Mouse (Mus musculus) kidney, postnatal 25 days (tissue): ENCODE measurements around the gene Tfip11.

Experiments used
- DNase-seq, 2 experiments: peaks; one replicate each; pipeline ENCODE4 v3.0.0; 2021; ENCODE audit warnings: mixed read lengths in 2 of 2

Gene Tfip11

GRCm38 (mm10) chr5:112367338-112367737 is 41.2 kb downstream of the Tfip11 start:
- no peak for DNase-seq

DNA sequence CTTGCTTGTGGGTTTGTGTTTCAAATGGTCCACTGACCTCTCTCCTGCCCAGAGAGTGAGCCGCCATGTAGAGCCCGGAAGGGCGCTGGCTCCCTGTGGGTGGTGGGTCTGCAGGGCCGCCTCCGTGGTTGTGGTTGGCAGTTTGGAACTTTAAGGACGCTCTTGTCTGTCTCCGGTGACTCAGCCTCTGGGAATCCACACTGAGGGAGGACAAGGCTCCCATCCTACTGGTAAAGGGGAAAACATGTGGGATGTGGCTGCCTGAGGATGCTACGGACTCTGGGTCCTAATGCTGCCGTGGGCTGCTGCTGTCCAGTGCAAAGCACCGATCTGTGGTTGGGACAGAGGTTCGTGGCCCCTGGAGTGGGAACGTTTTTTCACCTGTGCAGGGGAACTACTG is 41.8 kb downstream of the Tfip11 start:
- DNase-seq: no peak

DNA sequence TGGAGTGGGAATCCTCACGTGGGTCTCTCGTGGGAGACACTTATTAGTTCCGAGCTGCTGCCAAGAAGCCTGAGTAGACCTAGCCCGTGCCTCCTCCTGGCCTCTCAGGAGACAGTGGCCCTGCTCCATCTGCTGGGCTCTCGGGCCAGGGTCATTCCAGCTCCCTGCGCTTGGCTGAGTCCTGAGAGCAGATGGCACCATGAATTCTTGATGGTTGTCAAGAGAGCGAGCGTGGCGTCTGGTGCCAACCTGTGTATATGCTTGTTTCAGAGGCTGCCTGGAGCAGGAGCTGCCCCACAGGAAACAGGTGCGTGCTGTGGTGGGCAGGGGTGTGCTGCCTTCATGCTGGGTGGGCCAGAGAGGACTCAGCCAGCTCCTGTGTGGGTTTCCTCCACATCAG is 42.5 kb downstream of the Tfip11 start:
- no peak for DNase-seq

DNA sequence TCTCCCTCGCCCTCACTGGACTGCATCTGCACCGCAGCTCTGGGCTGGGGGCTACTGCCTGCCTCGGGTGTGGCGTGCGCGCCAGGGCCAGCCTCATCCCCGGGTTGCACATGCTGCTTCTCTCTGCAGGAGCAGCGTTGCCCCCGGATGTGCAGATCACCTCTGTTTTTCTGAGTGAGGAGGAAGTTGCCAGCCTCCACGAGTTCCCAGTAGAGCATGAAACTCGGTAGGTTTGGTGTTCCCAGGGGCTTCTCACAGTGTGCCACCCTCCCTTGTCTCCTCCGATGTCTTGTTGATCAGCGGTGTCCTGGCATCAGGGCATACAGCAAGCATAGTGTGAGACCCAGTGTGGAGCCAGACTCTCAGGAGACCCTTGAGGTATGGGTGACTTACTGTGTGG is 43.2 kb downstream of the Tfip11 start:
- DNase-seq: no peak

DNA sequence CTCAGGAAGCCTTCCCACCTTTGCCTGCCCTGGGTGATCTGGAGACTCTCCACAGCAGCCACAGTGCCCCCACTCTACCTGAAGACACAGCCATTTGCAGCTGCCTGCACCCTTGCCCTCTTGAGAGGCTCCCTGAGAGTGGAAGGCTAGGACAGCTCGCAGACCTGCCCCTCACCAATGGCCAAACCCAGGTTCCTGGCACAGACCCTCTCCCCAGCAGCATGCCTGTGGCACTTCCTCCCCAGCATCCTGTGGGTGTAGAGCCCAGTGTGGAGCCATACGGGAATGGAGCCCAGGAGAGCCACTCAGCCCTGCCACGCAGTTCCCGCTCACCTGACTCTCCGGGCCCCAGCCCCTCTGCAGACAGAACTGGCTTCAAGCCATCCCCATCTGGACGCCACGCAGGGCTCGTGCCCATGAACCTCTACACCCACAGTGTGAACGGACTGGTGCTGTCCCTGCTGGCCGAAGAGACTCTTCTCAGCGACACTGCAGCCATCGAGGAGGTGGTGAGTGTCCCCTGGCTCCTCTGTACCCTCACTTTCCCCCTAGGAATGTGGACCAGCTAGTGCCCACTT is 44.2 kb downstream of the Tfip11 start:
- DNase-seq: no peak

- no peak for DNase-seq
These were observed 45.8 kb downstream of the Tfip11 start for GRCm38 (mm10) chr5:112371933-112372332.

GRCm38 (mm10) chr5:112376111-112376510 is 50.0 kb downstream of the Tfip11 start:
- no peak for DNase-seq

DNA sequence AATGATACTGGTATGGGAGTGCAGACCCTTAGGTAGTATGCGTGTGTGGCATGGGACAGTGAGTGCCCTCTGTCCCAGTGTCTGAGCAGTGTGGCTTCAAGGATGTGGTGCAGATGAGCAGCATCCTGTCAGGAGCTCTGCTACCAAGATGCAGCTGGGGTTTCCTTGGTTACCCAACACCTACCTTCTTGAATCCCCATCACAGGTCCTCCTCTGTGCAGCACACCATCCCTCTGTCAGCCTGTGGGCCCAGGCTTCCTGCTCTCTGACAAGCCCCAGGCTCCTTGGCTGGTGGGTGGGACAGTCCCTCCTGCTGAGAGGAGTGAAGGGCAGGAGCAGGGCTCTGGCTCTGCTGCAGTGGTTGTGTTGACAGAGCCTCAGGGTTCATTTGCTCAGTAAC is 51.2 kb downstream of the Tfip11 start:
- DNase-seq: no peak

DNA sequence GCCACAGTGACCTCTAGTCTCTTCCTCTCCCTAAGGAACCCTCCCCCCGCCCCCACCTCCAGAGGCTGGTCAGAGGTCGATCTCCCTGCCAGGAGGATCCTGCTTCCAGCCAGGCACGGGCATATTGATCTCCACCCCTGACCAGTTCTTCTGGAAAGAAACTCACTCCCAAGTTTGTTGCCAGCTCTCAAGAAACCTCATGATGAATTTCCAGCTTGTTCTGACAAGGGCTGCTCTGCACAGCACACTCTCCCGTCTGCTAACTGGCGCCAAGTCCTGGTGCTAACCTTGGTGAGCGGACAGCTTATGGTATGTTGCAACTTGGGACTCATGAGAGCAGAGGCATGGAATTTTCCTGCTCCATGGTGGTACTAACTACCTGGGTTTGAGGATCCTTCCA is 52.6 kb downstream of the Tfip11 start:
- DNase-seq: peak in 1 of 2 experiments; percentile 16

DNA sequence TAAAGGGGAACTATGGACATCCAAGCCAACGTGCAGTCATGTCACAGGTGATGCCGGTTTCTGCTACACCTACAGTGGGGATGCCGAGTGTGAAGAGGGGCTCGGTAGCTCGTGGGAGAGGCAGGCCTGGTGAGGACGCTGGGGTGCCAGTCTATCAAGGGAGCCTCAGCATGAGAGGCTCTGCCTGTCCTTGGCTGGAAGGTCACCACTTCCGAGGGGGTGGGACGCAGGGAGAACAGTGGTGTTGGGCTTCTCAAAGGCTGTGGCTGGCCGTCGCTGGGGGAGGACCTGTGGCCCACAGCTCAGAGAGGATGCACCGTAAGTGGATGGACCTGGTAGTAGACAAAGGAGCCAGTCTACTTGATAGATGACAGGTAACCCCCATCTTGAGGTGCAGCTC is 55.0 kb downstream of the Tfip11 start:
- DNase-seq: no peak

DNA sequence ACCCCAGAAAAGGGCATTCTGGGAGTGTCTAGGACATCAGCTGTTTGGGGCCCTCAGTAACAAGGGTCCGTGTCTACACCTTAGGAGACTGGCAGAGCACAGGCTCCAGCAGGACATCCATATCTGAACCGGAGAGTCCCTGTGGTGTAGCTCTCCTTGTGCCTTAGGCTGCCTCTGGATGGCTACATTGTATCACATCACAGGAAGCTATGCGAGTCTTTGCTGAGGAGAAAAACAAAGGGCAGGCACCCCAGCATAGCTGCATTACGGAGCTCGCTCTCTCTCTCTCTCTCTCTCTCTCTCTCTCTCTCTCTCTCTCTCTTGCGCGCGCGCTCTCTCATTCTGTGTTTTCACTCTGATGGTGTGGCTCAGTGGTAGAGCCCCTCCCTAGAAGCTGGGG is 55.9 kb downstream of the Tfip11 start:
- no peak for DNase-seq

DNA sequence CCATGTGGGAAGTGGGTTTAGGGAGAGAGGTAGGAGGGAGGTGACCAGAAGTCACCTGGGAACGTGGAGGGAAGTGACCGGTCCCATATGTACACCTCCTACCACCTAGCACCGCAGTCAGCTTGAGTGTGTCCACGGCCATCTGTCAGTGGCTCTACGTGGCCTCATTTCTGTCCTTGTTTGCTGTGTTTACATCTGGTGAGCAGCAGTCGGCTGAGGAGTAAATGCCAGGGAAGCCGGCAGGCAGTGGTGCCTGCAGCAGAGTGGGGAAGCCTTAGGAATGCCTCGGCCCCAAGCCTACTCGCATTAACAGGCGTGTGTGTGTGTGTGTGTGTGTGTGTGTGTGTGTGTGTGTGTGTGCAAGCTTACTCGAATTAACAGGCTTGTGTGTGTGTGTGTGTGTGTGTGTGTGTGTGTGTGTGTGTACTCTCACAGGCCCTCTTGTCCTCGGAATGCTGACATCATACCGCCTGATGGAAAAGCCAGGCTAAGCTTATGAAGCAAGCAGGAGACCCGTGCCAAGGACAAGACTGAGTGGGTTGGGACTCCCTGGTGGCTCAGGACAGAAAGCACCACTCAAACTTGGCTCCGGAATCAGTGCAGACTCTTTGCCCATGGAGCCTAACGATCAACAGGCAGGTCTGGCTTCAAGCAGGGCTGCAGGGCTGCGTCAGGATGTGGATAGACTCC is 56.6 kb downstream of the Tfip11 start:
- DNase-seq: peak in 1 of 2 experiments; percentile 33

DNA sequence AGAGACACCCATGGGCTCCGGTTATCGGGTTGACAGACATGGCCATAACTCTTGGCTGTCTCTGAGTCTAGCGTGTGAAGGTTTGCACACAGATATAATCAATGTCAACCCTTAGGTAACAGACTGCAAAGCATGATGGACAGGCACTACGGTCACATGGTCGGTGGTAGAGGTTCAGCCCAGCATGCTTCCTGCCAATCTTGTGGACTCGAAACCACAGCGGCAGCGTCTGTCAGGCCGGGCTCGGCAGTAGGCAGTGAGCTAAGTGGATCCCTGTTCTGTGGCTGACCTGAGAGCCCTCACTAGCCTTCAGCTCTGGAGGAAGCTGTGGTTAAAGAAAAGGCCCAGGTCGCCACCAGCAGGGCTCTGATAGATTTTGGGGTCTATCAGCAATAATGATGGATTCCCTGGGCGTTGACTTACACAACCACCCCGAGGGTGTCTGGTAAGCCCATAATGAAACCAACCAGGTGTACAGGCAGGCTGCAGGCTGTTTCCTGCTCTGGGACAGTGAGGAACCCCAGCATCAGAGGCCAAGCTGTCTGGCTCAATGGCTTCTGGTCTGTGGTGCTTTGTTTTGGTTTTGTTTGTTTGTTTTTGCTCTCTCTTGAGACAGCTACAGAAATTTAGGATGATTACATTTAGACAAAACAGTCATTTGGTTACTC is 58.8 kb downstream of the Tfip11 start:
- DNase-seq: no peak

DNA sequence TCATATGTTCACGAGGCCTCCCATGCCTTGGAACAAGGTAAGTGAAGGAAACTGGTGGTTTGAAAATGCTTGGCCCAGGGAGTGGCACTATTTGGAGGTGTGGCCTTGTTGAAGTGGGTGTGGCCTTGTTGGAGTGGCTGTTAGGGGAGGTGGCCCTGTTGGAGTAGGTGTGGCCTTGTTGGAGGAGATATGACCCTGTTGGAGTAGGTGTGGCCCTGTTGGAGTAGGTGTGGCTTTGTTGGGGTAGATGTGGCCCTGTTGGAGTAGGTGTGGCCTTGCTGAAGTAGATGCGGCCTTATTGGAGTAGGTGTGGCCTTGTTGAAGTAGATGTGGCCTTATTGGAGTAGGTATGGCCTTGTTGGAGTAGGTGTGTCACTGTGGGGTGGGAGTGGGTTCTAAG is 59.8 kb downstream of the Tfip11 start:
- no peak for DNase-seq
